Mouse (Mus musculus): ENCODE measurements around the gene Zbtb48. TPM values are rescaled to one million over a fixed set of nuclear protein-coding genes. Genes with fewer than 3 reads are reported as not detected.
A peak's percentile ranks its signal among the peaks of the same experiment; 100 is the strongest.

Zbtb48 gene
- polyA plus RNA-seq, 1 experiment = 13.7 TPM

GRCm38 (mm10) chr4:152013036-152013813 lies 14.2 kb downstream of the Zbtb48 start:
- Histone ChIP-seq H3K4me1 (ENCODE audit: control insufficient read depth, insufficient read depth, low read length) (peaks cover 1% of the 10 kb centered on the region; the same call in 1 of the 2 replicates), H3K27ac (ENCODE audit: insufficient read depth, low read length) (no peak overlapping the region), H3K4me3 (ENCODE audit: insufficient read depth, low read length) (no peak overlapping the region)
- TF ChIP-seq POLR2A (IDR thresholded peaks at IDR 0.05; ENCODE audit: extremely low read depth, insufficient read depth, low read length) = no peak
- no peak for TF ChIP-seq CTCF (IDR thresholded peaks at IDR 0.05; ENCODE audit: extremely low read depth, insufficient read depth, low read length)

DNA sequence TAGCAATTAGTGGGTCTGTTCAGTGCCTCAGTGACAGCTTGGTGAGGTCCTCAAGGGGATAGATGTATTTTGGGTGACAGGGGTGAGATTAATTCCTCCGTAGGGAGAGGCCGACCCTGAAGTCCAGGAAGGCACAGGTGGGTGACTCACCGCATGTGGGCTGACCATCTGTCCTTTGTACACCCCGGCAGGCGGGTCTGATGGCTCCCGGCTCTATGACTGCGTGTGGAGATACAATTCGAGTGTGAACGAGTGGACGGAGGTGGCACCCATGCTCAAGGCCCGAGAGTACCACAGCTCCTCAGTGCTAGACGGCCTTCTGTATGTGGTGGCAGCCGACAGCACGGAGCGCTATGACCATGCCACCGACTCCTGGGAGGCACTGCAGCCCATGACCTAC lies 15.4 kb downstream of the Zbtb48 start:
- no peak overlapping the region for H3K27ac ChIP-seq (ENCODE audit: insufficient read depth, low read length)
- no peak overlapping the region for H3K4me3 ChIP-seq (ENCODE audit: insufficient read depth, low read length)
- peaks cover 3% of the 10 kb centered on the region for H3K4me1 ChIP-seq (ENCODE audit: control insufficient read depth, insufficient read depth, low read length)
- TF ChIP-seq CTCF (IDR thresholded peaks at IDR 0.05; ENCODE audit: extremely low read depth, insufficient read depth, low read length) (no peak), POLR2A (IDR thresholded peaks at IDR 0.05; ENCODE audit: extremely low read depth, insufficient read depth, low read length) (no peak)

GRCm38 (mm10) chr4:152011171-152011760 lies 16.2 kb downstream of the Zbtb48 start:
- H3K4me3 ChIP-seq (ENCODE audit: insufficient read depth, low read length) = peak overlapping the region; percentile 91
- TF ChIP-seq POLR2A (IDR thresholded peaks at IDR 0.05; ENCODE audit: extremely low read depth, insufficient read depth, low read length) (no peak), CTCF (IDR thresholded peaks at IDR 0.05; ENCODE audit: extremely low read depth, insufficient read depth, low read length) (no peak)
- no peak overlapping the region for H3K27ac ChIP-seq (ENCODE audit: insufficient read depth, low read length)
- peaks cover 3% of the 10 kb centered on the region for H3K4me1 ChIP-seq (ENCODE audit: control insufficient read depth, insufficient read depth, low read length)

- H3K4me1 ChIP-seq (ENCODE audit: control insufficient read depth, insufficient read depth, low read length) = peaks cover 3% of the 10 kb centered on the region
- H3K4me3 ChIP-seq (ENCODE audit: insufficient read depth, low read length) = peak overlapping the region; percentile 91
- H3K27ac ChIP-seq (ENCODE audit: insufficient read depth, low read length) = no peak overlapping the region
- TF ChIP-seq CTCF (IDR thresholded peaks at IDR 0.05; ENCODE audit: extremely low read depth, insufficient read depth, low read length) (no peak), POLR2A (IDR thresholded peaks at IDR 0.05; ENCODE audit: extremely low read depth, insufficient read depth, low read length) (no peak)
These were observed 16.8 kb downstream of the Zbtb48 start for GRCm38 (mm10) chr4:152010707-152011134.

- TF ChIP-seq POLR2A (IDR thresholded peaks at IDR 0.05; ENCODE audit: extremely low read depth, insufficient read depth, low read length) = no peak
- TF ChIP-seq CTCF (IDR thresholded peaks at IDR 0.05; ENCODE audit: extremely low read depth, insufficient read depth, low read length) = no peak
- 0 out of 2 replicates have a peak overlapping the region, but pooled peaks have one; percentile 14 for H3K27ac ChIP-seq (ENCODE audit: insufficient read depth, low read length)
- H3K4me3 ChIP-seq (ENCODE audit: insufficient read depth, low read length) = peak overlapping the region; percentile 91
- peaks cover 3% of the 10 kb centered on the region for H3K4me1 ChIP-seq (ENCODE audit: control insufficient read depth, insufficient read depth, low read length)
These were observed 17.3 kb downstream of the Zbtb48 start for GRCm38 (mm10) chr4:152010091-152010706.

- H3K27ac ChIP-seq (ENCODE audit: insufficient read depth, low read length) = peak overlapping the region; percentile 98
- no peak for TF ChIP-seq CTCF (IDR thresholded peaks at IDR 0.05; ENCODE audit: extremely low read depth, insufficient read depth, low read length)
- TF ChIP-seq POLR2A (IDR thresholded peaks at IDR 0.05; ENCODE audit: extremely low read depth, insufficient read depth, low read length) = peak; percentile 9; the same call in 1 of the 2 replicates
- H3K4me3 ChIP-seq (ENCODE audit: insufficient read depth, low read length) = peak overlapping the region; percentile 91
- H3K4me1 ChIP-seq (ENCODE audit: control insufficient read depth, insufficient read depth, low read length) = peaks cover 3% of the 10 kb centered on the region
These were observed 18.1 kb downstream of the Zbtb48 start for GRCm38 (mm10) chr4:152009076-152010051.

DNA sequence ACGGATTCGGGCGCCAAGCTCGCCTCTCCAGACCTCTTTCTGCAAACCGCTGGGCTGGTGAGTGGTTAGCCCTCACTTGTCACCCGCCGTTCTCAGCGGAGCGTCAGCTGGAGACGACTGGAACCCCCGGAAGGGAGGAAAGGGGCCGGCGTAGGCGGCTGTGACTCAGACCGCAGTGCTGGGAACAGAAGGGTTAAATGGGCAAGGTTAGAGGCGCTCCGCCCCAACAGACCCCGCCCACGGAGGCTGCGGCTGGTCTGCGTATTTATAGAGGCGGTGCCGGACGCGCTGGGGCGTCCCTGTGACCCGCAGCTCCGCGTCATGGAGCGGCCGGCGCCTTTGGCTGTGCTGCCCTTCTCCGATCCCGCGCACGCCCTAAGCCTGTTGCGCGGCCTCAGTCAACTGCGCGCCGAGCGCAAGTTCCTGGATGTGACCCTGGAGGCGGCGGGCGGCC lies 18.8 kb downstream of the Zbtb48 start, which contains the start of gene Klhl21:
Gene Klhl21 (plus strand): TSS at position 182 of the 454 bp plus-strand sequence.
- TF ChIP-seq CTCF (IDR thresholded peaks at IDR 0.05; ENCODE audit: extremely low read depth, insufficient read depth, low read length) (no peak), POLR2A (IDR thresholded peaks at IDR 0.05; ENCODE audit: extremely low read depth, insufficient read depth, low read length) (peak; percentile 79)
- peak within 1 kb of the TSS; percentile 98 for H3K27ac ChIP-seq (ENCODE audit: insufficient read depth, low read length)
- peaks cover 3% of the 10 kb centered on the region for H3K4me1 ChIP-seq (ENCODE audit: control insufficient read depth, insufficient read depth, low read length)
- H3K4me3 ChIP-seq (ENCODE audit: insufficient read depth, low read length) = peak within 1 kb of the TSS; percentile 91

GRCm38 (mm10) chr4:152008148-152008500 lies 19.3 kb downstream of the Zbtb48 start:
- H3K4me3 ChIP-seq (ENCODE audit: insufficient read depth, low read length) = peak overlapping the region; percentile 91
- peaks cover 3% of the 10 kb centered on the region for H3K4me1 ChIP-seq (ENCODE audit: control insufficient read depth, insufficient read depth, low read length)
- TF ChIP-seq POLR2A (IDR thresholded peaks at IDR 0.05; ENCODE audit: extremely low read depth, insufficient read depth, low read length) (no peak), CTCF (IDR thresholded peaks at IDR 0.05; ENCODE audit: extremely low read depth, insufficient read depth, low read length) (no peak)
- peak overlapping the region; percentile 6; the same call in 1 of the 2 replicates for H3K27ac ChIP-seq (ENCODE audit: insufficient read depth, low read length)
